Mouse (Mus musculus) testis, adult 2 months (tissue): ENCODE results near the gene Sult1c2.

Experiments used
- CTCF ChIP-seq: fragments of 200-500 bp; IDR thresholded peaks from 2 replicates; pipeline ENCODE4 v1.5.1; 2012; ENCODE audit warnings: low read depth, mild to moderate bottlenecking, inconsistent platforms, low read length, moderate library complexity; ENCODE audit not compliant: control insufficient read depth, insufficient read depth, insufficient replicate concordance
- POLR2A ChIP-seq: fragments of 200-500 bp; IDR thresholded peaks from 2 replicates; pipeline ENCODE4 v1.6.1; 2012; ENCODE audit warnings: low read depth, mild to moderate bottlenecking, inconsistent platforms, low read length, moderate library complexity; ENCODE audit not compliant: control insufficient read depth

DNA sequence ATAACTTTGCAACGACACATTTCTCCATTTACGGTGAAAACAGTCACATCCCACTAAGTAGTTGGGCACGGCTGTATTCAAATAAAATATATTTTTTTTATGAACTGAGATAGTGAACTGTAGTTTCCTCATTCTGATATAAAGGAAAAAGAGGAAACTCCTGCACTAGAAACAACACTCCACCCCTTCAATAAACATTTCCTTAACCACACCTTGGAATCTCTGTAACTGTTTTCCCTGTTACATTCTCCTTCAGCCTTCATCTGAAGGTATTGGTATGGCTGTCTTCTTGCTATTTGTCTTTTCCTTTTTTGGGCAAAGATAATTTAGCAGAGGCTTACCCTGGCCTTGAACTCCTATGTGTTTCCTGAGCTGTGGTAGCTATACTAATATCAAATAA is 8.9 kb upstream of the Sult1c2 start:
- TF ChIP-seq POLR2A (no peak), CTCF (no peak)
